Mouse (Mus musculus) thymus, postnatal 10 days (tissue): ENCODE data around the gene Hist1h2bn.

ENCODE experiments used
- DNase-seq, 2 experiments: peaks; one replicate each; pipeline ENCODE4 v3.0.0; 2021; ENCODE audit warnings: low spot score in 2 of 2

Hist1h2bn gene

DNA sequence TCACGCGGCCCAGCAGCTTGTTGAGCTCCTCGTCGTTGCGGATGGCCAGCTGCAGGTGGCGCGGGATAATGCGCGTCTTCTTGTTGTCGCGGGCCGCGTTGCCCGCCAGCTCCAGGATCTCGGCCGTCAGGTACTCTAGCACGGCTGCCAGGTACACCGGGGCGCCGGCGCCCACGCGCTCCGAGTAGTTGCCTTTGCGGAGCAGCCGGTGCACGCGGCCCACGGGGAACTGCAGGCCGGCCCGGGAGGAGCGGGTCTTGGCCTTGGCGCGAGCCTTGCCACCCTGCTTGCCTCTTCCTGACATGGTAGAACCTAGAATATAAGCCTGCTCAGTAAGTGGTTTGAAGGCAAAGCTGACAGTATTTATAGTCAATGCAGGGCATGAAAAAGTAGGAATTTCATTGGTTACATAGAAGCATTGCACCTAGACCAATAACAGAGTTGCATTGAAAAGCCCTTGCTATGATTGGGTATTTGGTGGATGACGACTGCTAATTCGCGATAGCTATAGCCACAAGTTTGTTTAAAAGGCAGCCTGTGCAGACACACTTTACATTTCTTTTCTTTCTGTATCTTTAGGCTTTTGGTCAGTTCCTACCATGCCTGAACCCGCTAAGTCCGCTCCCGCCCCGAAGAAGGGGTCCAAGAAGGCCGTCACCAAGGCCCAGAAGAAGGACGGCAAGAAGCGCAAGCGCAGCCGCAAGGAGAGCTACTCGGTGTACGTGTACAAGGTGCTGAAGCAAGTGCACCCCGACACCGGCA lies at the start of gene Hist1h2bn, which contains the start of gene Hist1h2ak:
Hist1h2bn (plus strand) TSS at position 600 of the 762 bp plus-strand sequence.
Hist1h2ak (minus strand) TSS at position 304 of the 762 bp plus-strand sequence.
- peak; percentile 75 to 78 for DNase-seq

DNA sequence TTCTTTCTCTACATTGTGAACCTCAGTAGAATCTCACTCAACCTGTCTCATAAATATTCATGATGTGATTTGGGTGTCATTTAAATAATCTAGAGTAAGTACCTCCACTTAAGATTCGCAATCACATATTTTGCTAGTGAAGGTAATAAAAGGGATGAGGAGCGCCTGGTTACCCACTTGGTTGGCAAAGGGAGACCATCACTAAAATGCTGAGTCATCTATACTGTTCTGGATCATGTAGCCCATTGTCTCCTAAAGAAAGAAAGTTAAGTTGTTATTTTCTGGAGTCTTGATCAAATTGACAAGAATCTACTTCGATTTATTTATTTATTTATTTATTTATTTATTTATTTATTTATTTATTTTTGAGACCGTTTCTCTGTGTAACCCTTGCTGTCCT lies 47.3 kb upstream of the Hist1h2bn start:
- DNase-seq = no peak

DNA sequence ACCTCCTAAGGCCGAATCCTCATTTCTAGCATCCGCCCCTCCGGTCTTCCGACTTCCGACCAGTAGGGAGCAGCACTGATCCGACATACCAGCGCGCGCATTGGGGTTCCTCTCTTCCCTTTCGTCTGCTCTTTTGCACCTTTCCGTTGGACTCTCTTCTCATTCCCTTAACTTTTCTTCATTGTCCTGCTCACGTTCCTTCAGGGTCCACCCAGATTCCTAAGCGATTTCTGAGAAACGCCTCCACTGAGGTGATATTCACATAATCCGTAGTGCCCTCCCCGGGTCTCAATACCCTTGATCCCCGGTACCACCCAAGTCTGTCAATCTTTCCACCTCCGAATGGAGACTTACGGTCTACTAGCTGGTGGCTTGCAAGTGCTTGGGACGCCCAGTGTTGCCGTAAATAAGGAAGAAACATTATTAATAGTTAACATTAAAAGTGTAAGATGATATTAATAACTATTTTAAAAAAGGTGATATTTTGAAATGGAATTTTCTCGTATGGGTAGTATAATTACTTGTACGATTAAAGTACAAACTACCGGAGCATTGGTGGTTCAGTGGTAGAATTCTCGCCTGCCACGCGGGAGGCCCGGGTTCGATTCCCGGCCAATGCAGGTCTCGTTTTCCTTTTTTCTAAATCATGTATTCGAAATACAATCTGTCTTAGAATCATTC lies 43.8 kb upstream of the Hist1h2bn start:
- DNase-seq = peak; percentile 78 to 92

DNA sequence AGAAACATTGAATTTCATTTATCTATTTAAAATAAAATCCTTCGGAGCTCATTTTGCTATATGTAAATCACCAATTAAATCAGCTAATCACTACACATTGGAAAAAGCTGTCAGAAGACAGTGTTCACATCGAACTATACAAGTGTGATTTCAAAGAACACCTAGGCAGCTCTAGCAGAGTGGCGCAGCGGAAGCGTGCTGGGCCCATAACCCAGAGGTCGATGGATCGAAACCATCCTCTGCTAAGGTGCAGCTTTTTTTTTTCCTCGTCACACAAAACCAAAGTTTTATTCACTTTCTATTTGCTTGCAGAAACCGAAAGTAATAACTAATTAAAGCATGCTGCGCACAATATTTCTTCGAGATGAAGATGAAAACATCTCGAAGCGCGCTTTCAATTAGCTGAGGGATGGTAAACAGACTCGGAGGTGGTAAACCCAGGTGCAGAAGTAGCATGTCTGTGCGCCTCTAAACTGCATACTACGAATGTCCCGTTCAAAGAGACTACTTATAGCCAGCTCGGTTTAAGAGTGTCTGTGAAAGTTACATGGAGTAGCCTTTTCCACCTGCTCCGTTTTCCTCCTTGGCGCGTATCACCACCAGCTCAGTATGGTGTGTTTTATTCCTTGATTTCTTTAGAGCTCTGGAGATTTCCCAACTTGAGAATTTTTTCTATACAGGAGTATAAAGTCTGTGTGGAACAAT lies 43.0 kb upstream of the Hist1h2bn start:
- DNase-seq = peak; percentile 73 to 87

DNA sequence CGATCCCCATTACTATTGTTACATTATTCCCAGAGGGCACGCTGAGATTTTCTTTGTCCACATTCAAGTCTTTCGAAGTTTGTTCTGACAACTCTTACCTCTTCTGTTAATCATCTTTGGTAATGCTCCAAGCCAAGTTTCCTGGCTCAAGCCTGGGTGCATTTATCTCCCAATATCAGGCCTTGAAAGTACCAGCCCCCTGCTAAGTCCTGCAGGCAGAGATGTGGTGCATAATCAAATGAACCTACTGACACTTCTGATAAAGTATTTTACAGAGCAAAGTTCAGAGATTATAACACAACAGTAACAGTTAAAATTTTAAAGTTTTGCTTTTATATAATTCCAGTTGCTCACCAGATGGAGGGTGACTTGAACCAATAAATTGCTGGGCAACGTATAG lies 42.2 kb upstream of the Hist1h2bn start:
- DNase-seq = no peak

DNA sequence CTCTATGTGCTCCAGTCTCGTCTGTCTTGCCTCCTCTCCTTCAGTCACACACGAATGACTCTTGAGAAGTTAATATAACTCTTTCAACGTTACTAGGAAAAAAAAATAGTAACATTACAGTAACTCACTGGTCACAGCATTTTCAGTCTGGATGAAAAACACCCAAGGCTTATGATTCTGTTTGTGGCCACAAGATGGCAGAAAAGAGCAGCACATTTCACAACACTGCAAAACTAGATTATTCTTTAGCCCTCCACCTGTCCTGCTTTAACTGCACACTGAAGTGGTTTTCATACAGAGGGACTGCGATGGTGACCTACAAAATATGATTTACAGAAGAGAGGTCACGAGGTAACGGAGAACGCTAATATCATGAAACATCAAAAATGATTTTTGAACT lies 39.2 kb upstream of the Hist1h2bn start:
- DNase-seq = peak; percentile 37 to 59

DNA sequence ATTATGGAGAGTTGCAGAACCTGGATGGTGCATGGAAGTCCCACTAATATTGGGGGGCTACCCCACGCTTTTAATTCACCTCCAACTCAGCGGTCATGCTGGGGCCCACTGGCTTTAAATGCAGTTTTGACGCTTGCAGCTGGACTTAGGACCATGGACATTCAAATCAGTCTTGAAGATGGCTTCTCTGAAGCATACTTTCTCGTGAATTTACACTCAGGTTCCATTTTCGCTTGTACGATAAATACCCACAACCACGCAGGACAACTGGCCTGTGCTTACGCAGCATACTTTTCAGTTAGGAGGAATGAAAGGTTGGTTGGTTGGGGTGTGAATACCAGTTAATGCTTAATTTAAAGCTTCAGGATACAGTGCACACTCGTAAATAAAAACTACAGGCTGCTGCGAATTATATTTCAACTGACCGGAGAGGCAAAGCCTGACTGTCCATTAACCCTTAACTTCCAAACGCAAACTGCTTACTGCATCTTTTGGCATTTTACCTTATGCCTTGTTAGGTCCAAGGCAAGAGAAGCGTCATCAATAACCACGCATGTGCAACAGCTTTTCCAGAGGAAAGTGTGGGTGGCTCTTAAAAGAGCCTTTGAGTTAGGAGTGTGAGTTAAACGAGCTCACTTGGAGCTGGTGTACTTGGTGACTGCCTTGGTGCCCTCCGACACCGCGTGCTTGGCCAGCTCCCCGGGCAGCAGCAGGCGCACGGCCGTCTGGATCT lies 38.6 kb upstream of the Hist1h2bn start:
- peak; percentile 21 to 27 for DNase-seq

DNA sequence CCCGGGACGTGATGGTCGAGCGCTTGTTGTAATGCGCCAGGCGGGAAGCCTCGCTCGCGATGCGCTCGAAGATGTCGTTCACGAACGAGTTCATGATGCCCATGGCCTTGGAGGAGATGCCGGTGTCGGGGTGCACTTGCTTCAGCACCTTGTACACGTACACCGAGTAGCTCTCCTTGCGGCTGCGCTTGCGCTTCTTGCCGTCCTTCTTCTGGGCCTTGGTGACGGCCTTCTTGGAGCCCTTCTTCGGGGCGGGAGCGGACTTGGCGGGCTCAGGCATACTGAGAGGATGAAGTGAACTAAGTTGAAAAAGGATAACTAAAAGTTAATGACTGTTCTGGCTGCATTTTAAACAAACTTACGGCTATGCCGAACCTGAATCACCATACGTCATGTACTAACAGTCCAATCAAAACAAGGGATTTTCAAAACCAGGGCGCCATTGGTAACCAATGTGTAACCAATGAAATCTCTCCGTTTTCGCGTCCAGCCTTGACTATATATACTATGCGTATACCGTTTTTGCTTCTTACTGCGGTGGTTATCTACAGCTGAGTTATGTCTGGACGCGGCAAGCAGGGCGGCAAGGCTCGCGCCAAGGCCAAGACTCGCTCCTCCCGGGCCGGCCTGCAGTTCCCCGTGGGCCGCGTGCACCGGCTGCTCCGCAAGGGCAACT lies 37.9 kb upstream of the Hist1h2bn start, which contains the start of the genes Hist1h2bl and Hist1h2ai:
Hist1h2bl (minus strand) TSS at position 280 of the 676 bp plus-strand sequence.
Hist1h2ai (plus strand) TSS at position 559 of the 676 bp plus-strand sequence.
- peak; percentile 86 to 87 for DNase-seq

DNA sequence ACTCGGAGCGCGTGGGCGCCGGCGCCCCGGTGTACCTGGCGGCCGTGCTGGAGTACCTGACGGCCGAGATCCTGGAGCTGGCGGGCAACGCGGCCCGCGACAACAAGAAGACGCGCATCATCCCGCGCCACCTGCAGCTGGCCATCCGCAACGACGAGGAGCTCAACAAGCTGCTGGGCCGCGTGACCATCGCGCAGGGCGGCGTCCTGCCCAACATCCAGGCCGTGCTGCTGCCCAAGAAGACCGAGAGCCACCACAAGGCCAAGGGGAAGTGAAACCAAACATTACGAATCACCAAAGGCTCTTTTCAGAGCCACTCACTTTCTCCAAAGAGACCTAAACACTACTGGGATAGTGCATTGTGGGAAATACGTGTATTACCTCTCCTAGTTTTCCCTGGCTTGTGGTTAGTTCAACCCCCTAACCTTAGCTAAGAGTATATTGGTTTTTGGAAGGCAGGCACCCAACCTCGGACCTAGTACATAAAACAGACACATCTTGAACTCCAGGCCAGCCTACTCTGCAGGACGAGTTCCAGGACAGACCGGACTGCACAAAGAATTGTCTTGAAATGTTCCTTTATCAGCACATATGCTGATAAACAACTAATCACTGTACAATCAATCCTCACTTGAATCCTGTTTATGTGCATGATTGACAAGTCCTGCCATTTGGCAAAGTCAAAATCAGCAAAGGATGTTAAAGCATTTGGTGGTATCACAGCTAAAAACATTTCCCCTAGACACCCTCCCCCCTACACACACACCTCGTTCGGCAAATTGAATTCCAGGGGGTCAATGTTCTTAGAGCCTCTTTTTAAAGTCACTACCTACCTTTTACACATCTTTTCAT lies 37.2 kb upstream of the Hist1h2bn start:
- DNase-seq = peak in 1 of 2 experiments; percentile 18

DNA sequence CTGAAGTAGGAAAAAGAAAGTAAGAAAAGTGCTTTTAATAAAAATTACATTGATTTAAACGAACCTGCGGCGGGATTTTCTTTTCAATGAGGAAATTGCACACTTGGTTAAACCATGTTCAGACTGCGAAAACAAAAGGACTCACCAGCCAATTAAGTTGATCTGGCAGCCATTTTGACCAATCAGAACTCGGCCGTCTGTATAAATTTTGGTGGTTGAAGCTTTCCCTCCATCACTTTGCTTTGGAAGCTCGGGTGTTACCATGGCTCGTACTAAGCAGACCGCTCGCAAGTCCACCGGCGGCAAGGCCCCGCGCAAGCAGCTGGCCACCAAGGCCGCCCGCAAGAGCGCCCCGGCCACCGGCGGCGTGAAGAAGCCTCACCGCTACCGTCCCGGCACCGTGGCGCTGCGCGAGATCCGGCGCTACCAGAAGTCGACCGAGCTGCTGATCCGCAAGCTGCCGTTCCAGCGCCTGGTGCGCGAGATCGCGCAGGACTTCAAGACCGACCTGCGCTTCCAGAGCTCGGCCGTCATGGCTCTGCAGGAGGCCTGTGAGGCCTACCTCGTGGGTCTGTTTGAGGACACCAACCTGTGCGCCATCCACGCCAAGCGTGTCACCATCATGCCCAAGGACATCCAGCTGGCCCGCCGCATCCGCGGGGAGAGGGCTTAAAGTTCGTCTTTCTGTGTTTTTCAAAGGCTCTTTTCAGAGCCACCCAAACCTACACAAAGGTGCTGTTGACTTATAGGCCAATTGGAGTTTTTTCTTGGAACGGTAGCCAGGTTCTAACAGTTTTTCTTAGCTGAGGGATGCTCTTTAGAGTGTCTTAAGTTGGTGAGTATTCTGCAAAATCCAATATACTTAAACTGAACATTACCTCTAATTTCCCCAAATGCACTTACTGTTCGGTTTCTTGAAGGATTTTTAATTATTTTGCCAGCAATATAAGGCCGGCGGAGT lies 36.2 kb upstream of the Hist1h2bn start, which contains the start of gene Hist1h3h:
Hist1h3h (plus strand) TSS at position 263 of the 961 bp plus-strand sequence.
- peak; percentile 87 to 91 for DNase-seq

DNA sequence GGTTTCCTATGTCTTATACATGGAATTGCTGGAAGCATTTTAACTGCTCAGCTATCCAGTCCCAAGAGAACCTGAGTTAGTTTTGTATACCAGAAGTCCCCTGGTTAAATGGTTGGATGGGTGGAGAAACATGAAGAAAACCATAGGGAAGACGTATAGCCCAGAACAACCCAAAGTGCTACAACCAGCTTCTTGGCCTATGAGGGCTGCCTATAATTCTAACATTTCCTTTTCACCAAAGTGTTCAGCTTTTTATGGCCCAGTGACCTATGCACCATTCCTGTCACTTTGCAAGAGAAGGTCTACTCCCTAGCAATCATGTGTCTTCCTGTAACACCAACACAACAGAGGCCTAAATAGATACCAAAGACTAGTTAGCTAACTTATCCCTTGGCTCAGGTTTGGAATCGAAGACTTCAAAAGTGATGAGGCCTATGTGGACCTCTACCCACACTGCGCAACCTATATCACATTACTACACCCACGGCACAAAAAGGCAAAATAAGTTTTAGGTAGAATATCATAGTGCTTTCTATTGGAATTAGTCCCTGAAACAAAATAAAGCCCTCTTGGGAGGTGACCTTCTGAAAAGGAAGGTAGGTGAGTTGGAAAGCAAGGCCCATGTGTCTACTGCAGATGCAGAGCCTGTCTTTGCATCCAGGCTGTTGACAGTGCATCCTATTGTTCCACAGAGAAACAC lies 35.4 kb upstream of the Hist1h2bn start:
- DNase-seq = no peak

DNA sequence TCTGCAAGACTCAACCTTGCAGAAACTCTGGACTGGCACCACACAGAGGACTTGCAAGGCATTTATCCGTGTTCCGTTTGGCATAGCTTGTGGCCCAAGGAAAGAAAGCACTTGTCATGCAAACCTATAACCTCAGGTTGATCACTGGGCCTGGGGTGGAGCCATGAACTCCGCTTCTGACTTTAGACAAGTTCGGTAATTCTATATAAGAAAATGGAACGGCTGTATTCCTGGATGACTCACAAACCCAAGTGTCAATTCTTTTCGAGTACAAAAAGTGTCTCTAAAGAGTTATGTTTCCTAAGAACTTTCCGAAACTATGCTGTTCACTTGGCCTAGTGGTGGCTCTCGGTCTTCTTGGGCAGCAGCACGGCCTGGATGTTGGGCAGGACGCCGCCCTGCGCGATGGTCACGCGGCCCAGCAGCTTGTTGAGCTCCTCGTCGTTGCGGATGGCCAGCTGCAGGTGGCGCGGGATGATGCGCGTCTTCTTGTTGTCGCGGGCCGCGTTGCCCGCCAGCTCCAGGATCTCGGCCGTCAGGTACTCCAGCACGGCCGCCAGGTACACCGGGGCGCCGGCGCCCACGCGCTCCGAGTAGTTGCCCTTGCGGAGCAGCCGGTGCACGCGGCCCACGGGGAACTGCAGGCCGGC lies 32.7 kb upstream of the Hist1h2bn start:
- DNase-seq = peak in 1 of 2 experiments; percentile 21

DNA sequence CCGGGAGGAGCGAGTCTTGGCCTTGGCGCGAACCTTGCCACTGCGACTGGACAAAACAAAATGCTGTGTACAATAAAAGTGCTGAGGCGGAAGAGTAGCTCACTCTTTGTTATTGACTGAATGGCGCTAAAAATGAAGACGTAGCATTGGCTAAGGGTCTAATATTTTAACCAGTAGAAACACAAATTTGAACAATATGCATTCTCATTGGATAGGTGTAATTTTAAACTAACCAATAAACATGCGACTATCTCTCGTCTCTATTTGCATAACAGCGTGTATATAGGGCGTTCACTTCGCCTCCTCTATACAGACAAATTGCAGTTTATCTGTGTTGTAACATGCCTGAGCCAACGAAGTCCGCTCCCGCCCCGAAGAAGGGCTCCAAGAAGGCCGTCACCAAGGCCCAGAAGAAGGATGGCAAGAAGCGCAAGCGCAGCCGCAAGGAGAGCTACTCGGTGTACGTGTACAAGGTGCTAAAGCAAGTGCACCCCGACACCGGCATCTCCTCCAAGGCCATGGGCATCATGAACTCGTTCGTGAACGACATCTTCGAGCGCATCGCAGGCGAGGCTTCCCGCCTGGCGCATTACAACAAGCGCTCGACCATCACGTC lies 32.1 kb upstream of the Hist1h2bn start, which contains the start of gene Hist1h2bm:
Hist1h2bm (plus strand) TSS at position 288 of the 616 bp plus-strand sequence.
- DNase-seq = peak; percentile 71 to 77

DNA sequence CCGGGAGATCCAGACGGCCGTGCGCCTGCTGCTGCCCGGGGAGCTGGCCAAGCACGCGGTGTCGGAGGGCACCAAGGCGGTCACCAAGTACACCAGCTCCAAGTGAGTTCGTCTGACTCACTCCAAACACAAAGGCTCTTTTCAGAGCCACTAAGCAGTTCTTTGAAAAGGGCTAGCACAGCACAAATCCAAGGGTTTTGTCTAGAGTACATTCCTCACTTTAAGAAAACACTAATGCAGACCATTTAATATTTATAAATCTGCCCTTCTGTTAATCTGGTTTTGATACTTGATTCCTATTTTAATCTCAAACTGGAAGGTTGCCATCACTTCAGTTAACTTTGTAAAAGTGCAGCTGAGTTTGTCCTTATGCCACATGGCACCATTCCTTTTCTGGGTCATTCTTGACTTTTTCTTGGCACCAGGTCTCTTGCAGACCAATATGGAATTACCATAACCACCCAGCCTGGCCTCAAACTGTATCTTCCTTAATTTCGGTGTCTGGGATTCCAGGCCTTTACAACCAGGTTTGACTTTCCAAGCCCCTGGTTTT lies 31.5 kb upstream of the Hist1h2bn start:
- no peak for DNase-seq

DNA sequence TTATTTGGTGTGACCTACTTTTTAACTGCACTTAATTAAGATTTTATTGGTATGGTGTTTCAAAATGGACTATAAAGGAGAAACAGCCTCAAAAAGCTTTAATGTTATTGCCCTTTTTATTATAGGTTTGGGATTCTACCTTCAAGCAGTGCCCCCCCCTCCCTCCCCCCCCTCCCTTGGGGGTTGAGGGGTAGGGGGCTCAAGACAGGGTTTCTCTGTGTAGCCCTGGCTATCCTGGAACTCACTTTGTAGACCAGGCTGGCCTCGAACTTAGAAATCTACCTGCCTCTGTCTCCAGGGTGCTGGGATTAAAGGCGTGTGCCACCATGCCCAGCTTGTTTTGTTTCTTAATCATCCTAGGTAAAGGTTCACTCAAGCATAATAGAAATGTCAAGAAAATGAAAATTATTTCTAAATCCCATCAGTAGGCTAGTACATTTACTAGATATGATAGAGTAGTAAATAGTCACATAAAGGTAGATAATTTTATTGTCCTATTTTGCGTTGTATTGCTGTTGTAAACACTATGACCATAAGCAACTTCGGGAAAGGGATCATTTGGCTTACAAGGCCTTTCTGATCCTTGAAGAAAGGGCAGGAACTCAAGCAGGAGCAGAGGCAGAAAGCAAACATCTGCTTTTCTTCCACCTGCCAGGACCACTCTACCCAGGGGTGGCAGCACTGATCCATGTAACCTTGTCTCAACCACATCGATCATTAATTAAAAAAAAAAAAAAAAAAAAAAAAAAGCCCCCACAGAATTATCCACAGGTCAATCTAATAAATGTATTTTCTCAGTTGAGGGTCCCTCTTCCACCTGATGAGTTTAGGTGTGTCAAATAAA lies 30.7 kb upstream of the Hist1h2bn start:
- no peak for DNase-seq
